Mouse (Mus musculus) forebrain, embryonic 12.5 days (tissue): ENCODE measurements around the gene Scarb2. TPM values are rescaled to one million over a fixed set of nuclear protein-coding genes. Genes with fewer than 3 reads are reported as not detected.

Experiments used
- ATAC-seq: fragments of 200-750 bp; cut with Nextera tagmentation; 2 replicates; pipeline ENCODE4 v1.8.0; 2017; ENCODE audit warnings: moderate TSS enrichment; ENCODE audit not compliant: low FRiP score
- H3K27ac ChIP-seq: fragments of 300-500 bp; sonication (generic); 2 replicates; pipeline ENCODE4 v1.5.1; 2016; ENCODE audit warnings: mild to moderate bottlenecking
- H3K27me3 ChIP-seq: fragments of 300-500 bp; sonication (generic); 2 replicates; pipeline ENCODE4 v1.6.1; 2016; ENCODE audit warnings: mild to moderate bottlenecking
- H3K36me3 ChIP-seq: fragments of 300-500 bp; sonication (generic); replicated peaks from 2 replicates; pipeline ENCODE4 v1.6.1; 2016; ENCODE audit warnings: mild to moderate bottlenecking
- H3K4me1 ChIP-seq: fragments of 300-500 bp; sonication (generic); 2 replicates; pipeline ENCODE4 v1.6.1; 2016
- H3K4me2 ChIP-seq: fragments of 300-500 bp; sonication (generic); 2 replicates; pipeline ENCODE4 v1.6.1; 2016; ENCODE audit warnings: mild to moderate bottlenecking, moderate library complexity
- H3K4me3 ChIP-seq: fragments of 300-500 bp; sonication (generic); replicated peaks from 2 replicates; pipeline ENCODE4 v1.5.1; 2016; ENCODE audit warnings: mild to moderate bottlenecking
- H3K9ac ChIP-seq: fragments of 300-500 bp; sonication (generic); 2 replicates; pipeline ENCODE4 v1.6.1; 2016; ENCODE audit warnings: mild to moderate bottlenecking
- H3K9me3 ChIP-seq: fragments of 300-500 bp; sonication (generic); 2 replicates; pipeline ENCODE4 v1.6.1; 2016
- WGBS: fragments of 180-500 bp; shearing (Covaris S2); methylation state at CpG from one replicate; pipeline ENCODE4 v1.1.7; 2016; 5-methylcytosine and 5-hydroxymethylcytosine counted together
- polyA plus RNA-seq: library from polyadenylated mRNA; unstranded; fragments of >200 nt; fragmentation: Nextera tagmentation; extraction: Ambion mirVana; gene quantifications from 2 replicates; pipeline ENCODE4 v1.2.1, GENCODE M21; 2016

Scarb2 gene
- polyA plus RNA-seq, 1 experiment from 2014 or later = 16.6 TPM

- ATAC-seq = no peak
- Histone ChIP-seq H3K9ac (no peak overlapping the region), H3K36me3 (peaks cover 28% of the 10 kb centered on the region), H3K4me1 (no peaks in the 10 kb centered on the region), H3K4me2 (no peak overlapping the region), H3K9me3 (no peaks in the 10 kb centered on the region), H3K27me3 (no peaks in the 10 kb centered on the region), H3K27ac (no peak overlapping the region), H3K4me3 (no peak overlapping the region)
- WGBS = 60% methylated on average over 5 of the region's 5 CpGs
Measured at GRCm38 (mm10) chr5:92458726-92459125, 47.9 kb downstream of the Scarb2 start.

DNA sequence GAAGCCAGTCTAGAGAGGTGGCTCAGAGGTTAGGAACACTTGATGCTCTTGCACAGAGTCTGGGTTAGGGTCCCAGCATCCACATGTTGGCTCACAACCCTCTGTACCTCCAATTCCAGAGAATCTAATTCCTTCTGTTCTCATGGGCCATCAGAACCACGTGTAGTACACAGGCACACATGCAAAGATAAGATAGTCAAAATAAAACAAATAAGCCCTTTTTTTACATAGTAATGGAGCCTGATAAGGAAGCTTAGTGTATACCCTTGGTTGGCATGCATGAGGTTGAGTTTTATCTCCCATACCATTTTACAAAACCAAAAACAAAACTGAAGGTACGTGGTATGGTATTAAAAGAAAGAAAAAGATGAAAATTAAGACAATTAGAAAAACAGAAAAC lies 49.2 kb downstream of the Scarb2 start:
- 84% methylated on average over 2 of the region's 2 CpGs for WGBS
- peaks cover 33% of the 10 kb centered on the region for H3K36me3 ChIP-seq
- ATAC-seq = no peak

GRCm38 (mm10) chr5:92452876-92453275 lies 53.8 kb downstream of the Scarb2 start:
- 95% methylated on average over 5 of the region's 5 CpGs for WGBS
- Histone ChIP-seq H3K27me3 (no peaks in the 10 kb centered on the region), H3K4me2 (no peak overlapping the region), H3K27ac (no peak overlapping the region), H3K9me3 (no peaks in the 10 kb centered on the region), H3K4me1 (no peaks in the 10 kb centered on the region), H3K36me3 (peaks cover 61% of the 10 kb centered on the region), H3K9ac (no peak overlapping the region), H3K4me3 (no peak overlapping the region)
- ATAC-seq = no peak

More for the DNA sequence above, 49.2 kb downstream of the Scarb2 start:
- Histone ChIP-seq H3K9ac (no peak overlapping the region), H3K27me3 (no peaks in the 10 kb centered on the region), H3K9me3 (no peaks in the 10 kb centered on the region), H3K27ac (no peak overlapping the region), H3K4me2 (no peak overlapping the region), H3K4me3 (no peak overlapping the region), H3K4me1 (no peaks in the 10 kb centered on the region)

DNA sequence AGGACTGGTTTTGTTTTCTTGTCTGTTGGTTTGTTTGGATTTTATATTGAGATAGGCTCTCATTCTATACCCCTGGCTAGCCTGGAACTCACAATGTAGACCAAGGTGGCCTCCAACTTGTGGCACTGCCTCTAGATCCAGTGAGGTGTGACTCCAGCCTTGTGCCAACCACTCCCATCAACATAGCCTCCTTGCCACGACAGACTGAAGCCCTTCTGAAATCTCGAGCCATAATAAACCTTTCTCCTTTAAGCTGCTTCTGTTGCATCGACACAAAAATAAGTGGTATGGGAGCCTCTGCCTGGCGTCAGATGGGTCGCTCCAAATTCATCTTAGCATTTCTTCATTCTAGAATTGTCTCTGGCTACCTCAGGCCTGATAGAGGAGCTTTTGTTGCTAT lies 59.9 kb downstream of the Scarb2 start:
- 94% methylated on average over 5 of the region's 5 CpGs for WGBS
- H3K27ac ChIP-seq = no peak overlapping the region
- no peaks in the 10 kb centered on the region for H3K27me3 ChIP-seq
- H3K4me3 ChIP-seq = no peak overlapping the region
- no peak overlapping the region for H3K9ac ChIP-seq
- H3K4me1 ChIP-seq = no peaks in the 10 kb centered on the region
- no peaks in the 10 kb centered on the region for H3K9me3 ChIP-seq
- peaks cover 81% of the 10 kb centered on the region for H3K36me3 ChIP-seq
- ATAC-seq = no peak
- H3K4me2 ChIP-seq = no peak overlapping the region

DNA sequence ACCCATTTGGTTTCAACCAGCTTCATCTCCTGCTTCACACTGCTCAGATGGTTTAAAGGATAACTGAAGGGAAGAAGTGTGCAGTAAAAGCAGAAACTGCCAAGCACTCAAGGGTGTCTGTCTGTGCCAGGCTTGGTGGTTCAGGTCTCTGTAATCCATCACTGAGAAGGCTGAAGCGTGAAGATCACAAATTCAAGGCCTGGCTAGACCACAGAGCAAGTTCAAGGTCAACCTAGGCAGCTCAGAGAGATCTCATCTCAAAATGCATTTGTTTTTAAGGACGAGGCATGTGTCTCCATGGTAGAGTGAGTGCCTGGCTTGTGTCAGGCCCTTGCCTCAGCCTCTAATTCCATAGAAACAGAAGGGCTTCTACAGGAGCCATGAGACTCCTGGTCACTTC lies 61.6 kb downstream of the Scarb2 start:
- ATAC-seq = no peak
- H3K9ac ChIP-seq = no peak overlapping the region
- H3K27me3 ChIP-seq = no peaks in the 10 kb centered on the region
- no peak overlapping the region for H3K4me2 ChIP-seq
- no peak overlapping the region for H3K27ac ChIP-seq
- 96% methylated on average over 2 of the region's 2 CpGs for WGBS
- H3K4me3 ChIP-seq = no peak overlapping the region
- peaks cover 64% of the 10 kb centered on the region for H3K36me3 ChIP-seq
- no peaks in the 10 kb centered on the region for H3K4me1 ChIP-seq
- H3K9me3 ChIP-seq = no peaks in the 10 kb centered on the region

- 93% methylated on average over 7 of the region's 7 CpGs for WGBS
- H3K9me3 ChIP-seq = no peaks in the 10 kb centered on the region
- no peaks in the 10 kb centered on the region for H3K4me1 ChIP-seq
- no peak overlapping the region for H3K4me2 ChIP-seq
- H3K27me3 ChIP-seq = no peaks in the 10 kb centered on the region
- H3K27ac ChIP-seq = no peak overlapping the region
- ATAC-seq = no peak
- H3K9ac ChIP-seq = no peak overlapping the region
- H3K4me3 ChIP-seq = no peak overlapping the region
- H3K36me3 ChIP-seq = peaks cover 44% of the 10 kb centered on the region
Measured at GRCm38 (mm10) chr5:92442914-92443313, 63.7 kb downstream of the Scarb2 start.

DNA sequence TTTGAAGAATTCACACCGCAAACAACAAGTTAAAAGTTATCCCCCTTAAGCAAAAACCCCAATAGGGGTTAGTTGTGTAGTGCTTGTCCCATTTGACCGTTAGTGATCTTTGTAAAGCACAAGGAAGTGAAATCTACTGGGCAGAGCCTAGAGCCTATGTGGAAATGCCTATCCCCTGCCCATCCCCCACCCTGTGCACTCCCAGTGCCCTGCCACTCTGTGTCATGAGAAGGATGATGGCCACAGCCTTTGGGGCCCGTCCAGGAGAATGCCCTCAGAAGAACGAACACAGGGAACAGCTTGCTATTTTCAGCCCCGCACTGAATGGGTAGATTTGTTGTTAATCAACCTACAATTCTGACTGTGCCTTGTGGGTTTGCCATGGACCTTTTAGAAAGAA lies 65.1 kb downstream of the Scarb2 start:
- Histone ChIP-seq H3K9me3 (no peaks in the 10 kb centered on the region), H3K27ac (no peak overlapping the region), H3K4me2 (no peak overlapping the region), H3K4me1 (no peaks in the 10 kb centered on the region), H3K9ac (no peak overlapping the region), H3K27me3 (no peaks in the 10 kb centered on the region), H3K36me3 (peaks cover 30% of the 10 kb centered on the region), H3K4me3 (no peak overlapping the region)
- no peak for ATAC-seq
- 76% methylated on average over 5 of the region's 5 CpGs for WGBS

DNA sequence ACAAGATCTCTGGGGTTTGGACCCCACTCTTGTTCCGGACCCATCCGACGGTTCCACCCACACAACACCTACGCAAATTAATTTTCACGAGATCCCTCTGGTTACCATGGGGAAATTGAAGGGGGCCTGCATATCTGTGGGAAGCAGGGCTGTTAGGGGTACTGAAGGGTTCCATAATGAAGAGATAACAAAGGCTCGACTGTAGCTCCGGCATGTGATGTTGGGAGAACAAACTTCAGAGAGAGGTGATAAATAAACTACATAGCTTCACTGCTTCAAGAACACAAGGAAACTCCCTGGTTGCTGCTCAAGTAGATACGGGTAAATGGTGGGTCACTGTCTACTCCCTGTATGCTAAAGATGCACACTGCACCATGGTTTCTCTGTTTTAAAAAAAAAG lies 68.1 kb downstream of the Scarb2 start:
- H3K4me2 ChIP-seq = no peak overlapping the region
- H3K27ac ChIP-seq = no peak overlapping the region
- H3K9ac ChIP-seq = no peak overlapping the region
- peaks cover 8% of the 10 kb centered on the region; the same call in 1 of the 2 replicates for H3K4me1 ChIP-seq
- H3K9me3 ChIP-seq = no peaks in the 10 kb centered on the region
- no peak overlapping the region for H3K4me3 ChIP-seq
- H3K27me3 ChIP-seq = no peaks in the 10 kb centered on the region
- H3K36me3 ChIP-seq = peaks cover 4% of the 10 kb centered on the region; the same call in 1 of the 2 replicates
- ATAC-seq = no peak
- WGBS = 90% methylated on average over 8 of the region's 8 CpGs

- Histone ChIP-seq H3K4me2 (peak within 1 kb of the TSS; percentile 82), H3K36me3 (no peaks in the 10 kb centered on the region; the same call in 1 of the 2 replicates), H3K9ac (peak within 1 kb of the TSS; percentile 92), H3K27me3 (no peaks in the 10 kb centered on the region), H3K4me3 (peak within 1 kb of the TSS; percentile 80), H3K27ac (peak within 1 kb of the TSS; percentile 84), H3K4me1 (peaks cover 14% of the 10 kb centered on the region), H3K9me3 (no peaks in the 10 kb centered on the region)
- ATAC-seq = peak; percentile 99
- under 1% methylated on average over 34 of the region's 34 CpGs for WGBS
Measured at GRCm38 (mm10) chr5:92435025-92435584, 71.5 kb downstream of the Scarb2 start, which contains the start of gene Nup54. Gene Nup54, minus strand, starts transcription at chr5:92435219.

- Histone ChIP-seq H3K4me1 (peaks cover 14% of the 10 kb centered on the region), H3K36me3 (no peaks in the 10 kb centered on the region; the same call in 1 of the 2 replicates), H3K4me2 (peak overlapping the region; percentile 82), H3K9ac (peak overlapping the region; percentile 92), H3K27ac (peak overlapping the region; percentile 84), H3K27me3 (no peaks in the 10 kb centered on the region), H3K4me3 (peak overlapping the region; percentile 80), H3K9me3 (no peaks in the 10 kb centered on the region)
- 2% methylated on average over 20 of the region's 39 CpGs for WGBS
- peak; percentile 77 for ATAC-seq
Measured at GRCm38 (mm10) chr5:92434571-92434985, 72.1 kb downstream of the Scarb2 start.

DNA sequence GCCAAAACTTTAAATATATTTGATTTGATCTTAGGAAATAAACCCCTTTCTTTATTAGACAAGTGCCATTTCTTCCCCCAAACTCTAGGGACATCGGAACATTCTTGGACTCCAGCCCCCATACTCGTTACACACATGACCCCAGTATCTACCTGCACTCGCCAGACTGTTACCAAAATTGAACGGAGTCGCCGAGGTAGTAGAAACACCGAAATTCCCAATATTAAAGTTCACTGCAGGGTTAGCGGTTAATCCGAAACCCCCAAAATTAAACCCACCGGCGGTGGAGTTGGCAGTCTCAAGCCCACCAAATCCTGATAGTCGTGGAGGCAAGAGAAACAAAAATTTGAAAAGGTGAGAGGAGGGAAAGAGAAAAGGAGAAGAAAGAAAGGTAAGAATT lies 72.6 kb downstream of the Scarb2 start:
- H3K4me3 ChIP-seq = peak overlapping the region; percentile 80
- peaks cover 14% of the 10 kb centered on the region for H3K4me1 ChIP-seq
- H3K27me3 ChIP-seq = no peaks in the 10 kb centered on the region
- no peak for ATAC-seq
- H3K36me3 ChIP-seq = peaks cover 5% of the 10 kb centered on the region
- H3K27ac ChIP-seq = no peak overlapping the region
- 1% methylated on average over 12 of the region's 12 CpGs for WGBS
- H3K9me3 ChIP-seq = no peaks in the 10 kb centered on the region
- H3K9ac ChIP-seq = peak overlapping the region; percentile 92
- peak overlapping the region; percentile 82 for H3K4me2 ChIP-seq

GRCm38 (mm10) chr5:92431611-92432010 lies 75.0 kb downstream of the Scarb2 start:
- H3K9ac ChIP-seq = no peak overlapping the region
- H3K27me3 ChIP-seq = no peaks in the 10 kb centered on the region
- WGBS = 78% methylated on average over 7 of the region's 7 CpGs
- ATAC-seq = no peak
- peaks cover 14% of the 10 kb centered on the region for H3K4me1 ChIP-seq
- H3K4me3 ChIP-seq = no peak overlapping the region
- peaks cover 29% of the 10 kb centered on the region for H3K36me3 ChIP-seq
- H3K4me2 ChIP-seq = no peak overlapping the region
- H3K9me3 ChIP-seq = no peaks in the 10 kb centered on the region
- no peak overlapping the region for H3K27ac ChIP-seq

- Histone ChIP-seq H3K4me2 (no peak overlapping the region), H3K4me1 (peaks cover 14% of the 10 kb centered on the region)
- 88% methylated on average over 5 of the region's 5 CpGs for WGBS
Measured at GRCm38 (mm10) chr5:92430723-92431122, 75.9 kb downstream of the Scarb2 start.

More at GRCm38 (mm10) chr5:92430723-92431122, 75.9 kb downstream of the Scarb2 start:
- H3K36me3 ChIP-seq = peaks cover 33% of the 10 kb centered on the region
- H3K27me3 ChIP-seq = no peaks in the 10 kb centered on the region
- no peak overlapping the region for H3K4me3 ChIP-seq
- no peak for ATAC-seq
- no peak overlapping the region for H3K27ac ChIP-seq
- no peaks in the 10 kb centered on the region for H3K9me3 ChIP-seq
- no peak overlapping the region for H3K9ac ChIP-seq
